Mouse (Mus musculus) frontal cortex, adult (tissue): ENCODE data around the gene Rcc1.

ENCODE experiments used
- ATAC-seq: cut with Nextera tagmentation; 2 replicates; pipeline ENCODE4 v1.9.2; 2017; ENCODE audit warnings: mild to moderate bottlenecking, moderate library complexity, mixed read lengths; ENCODE audit not compliant: low TSS enrichment

Rcc1 gene

GRCm38 (mm10) chr4:132356170-132356569, 2.8 kb upstream of the Rcc1 start:
- no peak for ATAC-seq

GRCm38 (mm10) chr4:132355403-132355802, 2.0 kb upstream of the Rcc1 start:
- ATAC-seq = no peak

- no peak for ATAC-seq
Observed at GRCm38 (mm10) chr4:132354571-132354970, 1.2 kb upstream of the Rcc1 start.

DNA sequence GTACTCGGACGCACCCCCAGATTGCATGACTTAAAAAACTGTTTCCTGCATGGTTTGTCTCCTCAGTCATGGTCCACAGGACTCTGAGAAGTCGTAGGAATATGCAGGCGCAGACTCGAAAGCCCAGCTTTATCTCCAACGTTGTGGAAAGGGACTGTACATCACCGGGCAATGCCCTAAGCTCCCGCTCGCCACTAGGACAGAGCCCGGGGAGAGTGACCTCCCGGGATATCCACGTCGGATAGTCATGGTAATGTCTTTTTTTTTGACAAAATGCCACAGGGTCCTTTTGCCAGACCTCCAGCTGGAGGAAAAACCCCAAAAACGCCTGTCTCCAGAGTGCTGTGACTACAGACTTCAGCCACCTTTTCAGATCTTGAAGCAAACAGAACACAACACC, 666 bp downstream of the Rcc1 start:
- ATAC-seq = 0 out of 2 replicates have a peak, but pooled peaks have one; percentile 26

DNA sequence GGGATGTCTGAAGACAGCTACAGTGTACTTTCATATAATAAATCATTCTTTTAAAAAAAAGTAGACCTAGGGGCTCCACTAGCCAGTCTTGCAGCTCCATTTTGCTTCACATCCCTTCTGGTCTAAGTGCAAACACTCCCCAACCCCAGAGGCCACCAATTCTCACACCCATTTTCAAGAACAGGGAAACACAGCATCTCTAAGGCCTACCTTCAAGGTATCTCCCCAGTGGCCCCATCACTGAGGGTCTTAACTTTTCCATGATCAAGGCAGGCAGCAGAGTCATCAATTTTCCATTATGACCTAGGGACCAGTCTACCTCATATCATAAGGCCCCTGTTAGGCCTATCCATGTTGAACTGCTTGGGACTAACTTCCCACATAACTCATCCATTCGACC, 2.0 kb downstream of the Rcc1 start:
- no peak for ATAC-seq

GRCm38 (mm10) chr4:132350854-132351253, 2.6 kb downstream of the Rcc1 start:
- ATAC-seq = no peak

GRCm38 (mm10) chr4:132350123-132350740, 3.2 kb downstream of the Rcc1 start:
- no peak for ATAC-seq

DNA sequence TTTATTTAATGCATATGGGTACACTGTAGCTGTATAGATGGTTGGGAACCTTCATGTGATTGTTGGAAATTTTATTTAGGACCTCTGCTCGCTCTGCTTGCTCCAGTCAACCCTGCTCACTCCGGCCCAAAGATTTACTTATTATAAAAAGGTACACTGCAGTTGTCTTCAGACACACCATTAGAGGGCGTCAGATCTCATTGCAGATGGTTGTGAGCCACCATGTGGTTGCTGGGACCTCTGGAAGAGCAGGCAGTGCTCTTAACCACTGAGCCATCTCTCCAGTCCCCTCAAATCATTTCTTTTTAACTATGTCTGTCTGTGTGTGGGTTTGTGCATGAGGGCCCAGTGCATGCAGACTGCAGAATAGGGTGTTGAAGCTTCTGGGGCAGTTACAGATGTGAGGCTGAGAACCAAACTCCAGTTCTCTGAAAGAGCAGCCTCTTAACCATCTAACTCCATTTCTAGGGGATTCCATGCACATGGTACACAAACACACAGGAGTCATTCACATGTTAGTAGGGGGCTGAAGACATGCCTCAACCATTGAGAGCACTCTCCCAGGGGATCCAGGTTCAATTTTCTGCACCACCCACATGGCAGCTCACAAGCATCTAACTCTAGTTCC, 3.8 kb downstream of the Rcc1 start:
- no peak for ATAC-seq

GRCm38 (mm10) chr4:132346661-132347060, 6.7 kb downstream of the Rcc1 start:
- ATAC-seq = no peak

DNA sequence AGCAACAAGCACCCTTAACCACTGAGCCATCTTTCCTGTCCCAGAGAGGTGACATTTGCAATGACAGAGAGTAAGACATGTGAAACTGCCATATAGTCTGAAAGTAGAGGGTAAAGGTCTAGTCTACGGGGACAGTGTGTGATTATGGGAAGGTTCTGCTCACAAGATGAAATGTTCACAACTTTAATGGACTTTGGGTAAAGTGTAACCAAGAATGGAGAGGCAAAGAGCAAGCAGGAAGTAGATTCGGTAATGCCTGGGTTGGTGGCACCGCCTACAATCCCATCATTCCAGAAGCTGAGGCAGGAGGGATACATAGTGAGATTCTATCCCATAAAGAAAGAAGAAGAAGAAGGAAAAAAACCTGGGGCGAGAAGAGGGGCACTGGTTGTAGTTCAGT, 7.1 kb downstream of the Rcc1 start:
- no peak for ATAC-seq

- ATAC-seq = no peak
Observed at GRCm38 (mm10) chr4:132345843-132346212, 7.6 kb downstream of the Rcc1 start.

DNA sequence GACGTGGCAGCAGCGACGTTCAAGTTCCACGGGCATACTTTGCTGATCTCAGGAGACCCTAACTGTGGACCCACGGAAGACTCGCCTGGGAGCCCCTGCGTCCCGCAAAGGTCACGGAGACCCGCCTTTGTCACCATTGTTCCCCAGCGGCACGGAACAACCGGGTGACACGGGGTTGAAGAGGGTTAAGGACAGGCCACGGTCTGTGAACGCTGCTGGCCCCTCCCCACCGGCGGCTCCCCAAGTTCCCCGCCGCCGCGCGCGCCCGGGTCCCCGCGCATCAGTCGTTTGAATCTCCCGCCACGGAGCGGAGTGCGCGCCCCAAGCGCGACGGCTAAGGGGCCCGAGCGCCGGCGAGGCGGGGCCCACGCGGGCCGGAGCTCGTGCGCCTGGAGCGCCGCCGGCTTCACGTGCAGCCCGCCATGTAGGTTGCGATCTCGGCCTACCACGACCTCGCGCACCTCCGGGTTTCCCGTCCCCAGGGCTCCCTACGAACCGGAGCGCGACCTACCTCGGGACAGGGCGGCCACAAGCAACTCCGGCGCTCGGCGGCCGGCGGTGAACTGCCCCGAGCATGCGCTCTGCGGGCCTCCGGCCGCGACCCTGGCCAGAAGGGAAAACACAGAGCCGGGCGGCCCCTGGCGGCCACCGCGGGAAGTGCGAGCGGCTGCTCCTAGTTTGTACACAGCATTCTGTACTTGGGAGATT, 8.1 kb downstream of the Rcc1 start:
- peak; percentile 87 for ATAC-seq

GRCm38 (mm10) chr4:132344403-132345134, 8.8 kb downstream of the Rcc1 start:
- ATAC-seq = no peak

GRCm38 (mm10) chr4:132341451-132341850, 12.0 kb downstream of the Rcc1 start:
- ATAC-seq = no peak

DNA sequence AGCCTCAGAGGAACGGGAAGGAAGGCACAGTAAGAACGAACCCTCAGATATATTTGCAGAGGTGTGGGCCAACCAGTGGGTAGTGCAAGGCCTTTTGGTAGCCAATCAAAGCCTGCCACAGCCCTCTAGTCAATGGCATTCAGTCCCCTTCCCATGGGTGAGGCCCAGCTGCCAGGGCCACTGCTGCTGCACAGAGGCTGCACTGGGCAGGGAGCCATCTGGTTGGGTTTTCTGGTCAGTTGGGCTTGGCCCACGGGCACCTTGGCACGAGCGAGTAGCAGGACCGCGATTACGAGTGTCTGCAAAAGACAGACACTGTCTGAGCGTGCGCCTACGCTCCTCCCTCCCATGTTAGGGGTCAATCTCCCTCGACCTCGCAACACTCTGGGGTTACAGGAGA, 14.5 kb downstream of the Rcc1 start:
- no peak for ATAC-seq

GRCm38 (mm10) chr4:132332880-132333279, 20.5 kb downstream of the Rcc1 start:
- ATAC-seq = no peak

GRCm38 (mm10) chr4:132331960-132332359, 21.4 kb downstream of the Rcc1 start:
- ATAC-seq = no peak

DNA sequence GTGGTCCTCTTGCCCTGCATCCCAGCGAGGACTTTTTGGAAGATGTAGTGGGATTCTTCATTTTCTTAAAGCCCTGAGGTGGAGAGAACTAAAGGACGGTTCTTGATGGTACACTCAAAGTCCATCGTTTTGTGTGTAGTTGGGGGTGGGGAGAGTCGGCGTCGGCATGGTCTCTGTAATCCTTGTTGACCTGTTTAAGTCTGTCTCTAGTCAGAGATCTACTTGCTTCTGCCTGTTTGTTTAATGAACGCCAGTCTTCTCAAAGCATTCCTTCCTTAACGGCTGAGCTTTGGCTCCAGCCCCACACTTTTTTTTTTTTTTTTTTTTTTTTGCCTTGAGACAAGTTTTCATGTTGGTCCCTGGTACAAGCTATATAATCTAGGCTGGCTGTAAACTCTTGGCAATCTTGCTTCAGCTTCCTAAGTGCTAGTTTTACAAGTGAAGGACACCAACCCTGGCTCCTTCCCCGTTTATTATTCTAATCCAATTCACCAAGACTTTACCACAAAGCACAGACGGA, 23.5 kb downstream of the Rcc1 start:
- no peak for ATAC-seq

- ATAC-seq = peak; percentile 98
Observed at GRCm38 (mm10) chr4:132329115-132329834, 24.1 kb downstream of the Rcc1 start, which contains the start of gene Trnau1ap. Gene Trnau1ap, minus strand, starts transcription at chr4:132329538.

GRCm38 (mm10) chr4:132328391-132328982, 24.9 kb downstream of the Rcc1 start:
- ATAC-seq = no peak

DNA sequence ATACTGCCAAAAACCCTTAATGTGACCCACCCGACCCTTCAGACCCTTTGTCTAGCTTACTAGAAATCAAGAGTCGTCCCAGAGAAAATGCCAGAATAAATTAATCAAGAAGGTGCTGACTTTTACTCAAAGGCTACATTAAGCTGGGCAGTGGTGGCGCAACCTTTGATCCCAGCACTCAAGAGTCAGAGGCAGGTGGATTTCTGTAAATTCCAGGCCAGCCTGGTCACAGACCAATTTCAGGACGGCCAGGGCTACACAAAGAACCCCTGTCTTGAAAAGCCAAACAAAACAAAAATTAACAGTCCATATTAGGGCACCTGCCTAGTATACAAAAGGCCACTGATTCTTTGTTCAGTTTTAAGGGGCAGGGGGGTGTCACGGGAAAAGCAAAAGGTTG, 26.9 kb downstream of the Rcc1 start:
- ATAC-seq = no peak
